Mouse (Mus musculus): Measurements from ENCODE around the gene Cpne8. TPM values are rescaled to one million over a fixed set of nuclear protein-coding genes. Genes with fewer than 3 reads are reported as not detected.

Cpne8 gene
- polyA plus RNA-seq, 1 experiment, result 21.4 TPM

DNA sequence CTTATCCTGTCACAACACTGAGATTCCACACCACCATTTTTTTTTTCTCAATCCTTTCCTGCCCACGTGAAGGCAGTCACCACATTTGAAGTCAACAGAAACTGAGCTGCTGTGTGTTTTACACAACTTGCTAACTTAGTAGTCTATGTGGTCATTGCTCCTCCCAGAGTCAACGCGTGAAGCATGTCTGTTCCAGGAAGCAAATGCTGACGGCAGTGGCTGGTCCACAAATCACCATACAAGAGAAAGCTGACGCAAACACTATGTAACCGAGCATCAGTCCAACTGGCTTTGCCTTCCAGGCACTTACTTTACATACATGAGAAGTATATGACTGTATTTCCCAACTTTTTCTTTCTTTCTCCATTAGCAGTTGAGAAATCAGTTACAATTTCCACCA lies 12.3 kb downstream of the Cpne8 start:
- no peak overlapping the region; the same call in 1 of the 2 replicates for H3K27ac ChIP-seq (ENCODE audit: insufficient read depth, low read length)
- no peaks in the 10 kb centered on the region; the same call in 1 of the 2 replicates for H3K4me1 ChIP-seq (ENCODE audit: control insufficient read depth, insufficient read depth, low read length)
- TF ChIP-seq POLR2A (IDR thresholded peaks at IDR 0.05; ENCODE audit: low read depth, low read length), result no peak
- TF ChIP-seq CTCF (IDR thresholded peaks at IDR 0.05; ENCODE audit: borderline replicate concordance, insufficient read depth, low read length), result no peak
- H3K4me3 ChIP-seq (ENCODE audit: insufficient read depth, low read length), result no peak overlapping the region

DNA sequence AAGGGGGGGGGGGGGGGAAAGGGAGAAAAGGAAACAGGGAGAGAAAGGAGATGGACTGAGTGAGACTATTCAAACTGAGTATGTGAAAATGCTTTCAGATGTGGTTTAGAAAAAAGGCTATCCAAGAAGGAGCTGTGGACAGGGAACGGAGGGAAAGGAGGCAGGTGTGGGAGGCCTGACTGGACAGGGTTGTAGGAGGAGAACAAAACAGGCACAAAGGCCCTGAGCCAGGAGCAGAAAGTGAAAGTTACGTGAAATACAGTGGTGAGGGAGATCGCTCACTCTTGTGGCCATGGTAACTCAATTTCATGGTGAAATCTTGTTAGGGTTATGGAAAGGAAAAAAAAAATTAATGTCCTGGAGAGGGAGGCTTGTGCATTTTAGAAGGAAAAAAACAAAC lies 14.6 kb downstream of the Cpne8 start:
- no peaks in the 10 kb centered on the region; the same call in 1 of the 2 replicates for H3K4me1 ChIP-seq (ENCODE audit: control insufficient read depth, insufficient read depth, low read length)
- no peak for TF ChIP-seq POLR2A (IDR thresholded peaks at IDR 0.05; ENCODE audit: low read depth, low read length)
- TF ChIP-seq CTCF (IDR thresholded peaks at IDR 0.05; ENCODE audit: borderline replicate concordance, insufficient read depth, low read length), result no peak
- no peak overlapping the region for H3K27ac ChIP-seq (ENCODE audit: insufficient read depth, low read length)
- H3K4me3 ChIP-seq (ENCODE audit: insufficient read depth, low read length), result no peak overlapping the region

DNA sequence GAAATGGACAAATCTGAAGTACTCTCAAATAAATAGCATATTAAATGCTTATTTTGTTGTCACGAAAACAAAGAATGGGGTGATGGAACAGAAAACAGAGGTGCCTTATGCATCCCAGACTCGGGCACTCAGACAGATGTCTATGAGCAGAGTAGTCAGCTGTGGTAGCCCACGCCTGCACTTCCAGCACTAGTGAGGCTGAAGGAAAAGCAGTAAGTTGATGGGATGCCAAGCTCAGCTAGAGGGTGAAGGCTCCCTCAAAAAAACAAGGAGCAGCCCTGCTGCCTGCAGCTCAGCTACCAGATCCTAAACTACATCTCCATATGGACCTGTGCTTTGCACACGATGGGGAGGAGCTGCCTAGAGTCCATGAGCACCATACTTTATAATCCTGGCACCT lies 15.6 kb downstream of the Cpne8 start:
- Histone ChIP-seq H3K4me1 (ENCODE audit: control insufficient read depth, insufficient read depth, low read length) (no peaks in the 10 kb centered on the region; the same call in 1 of the 2 replicates), H3K4me3 (ENCODE audit: insufficient read depth, low read length) (no peak overlapping the region), H3K27ac (ENCODE audit: insufficient read depth, low read length) (no peak overlapping the region)
- TF ChIP-seq POLR2A (IDR thresholded peaks at IDR 0.05; ENCODE audit: low read depth, low read length) (no peak), CTCF (IDR thresholded peaks at IDR 0.05; ENCODE audit: borderline replicate concordance, insufficient read depth, low read length) (no peak)

DNA sequence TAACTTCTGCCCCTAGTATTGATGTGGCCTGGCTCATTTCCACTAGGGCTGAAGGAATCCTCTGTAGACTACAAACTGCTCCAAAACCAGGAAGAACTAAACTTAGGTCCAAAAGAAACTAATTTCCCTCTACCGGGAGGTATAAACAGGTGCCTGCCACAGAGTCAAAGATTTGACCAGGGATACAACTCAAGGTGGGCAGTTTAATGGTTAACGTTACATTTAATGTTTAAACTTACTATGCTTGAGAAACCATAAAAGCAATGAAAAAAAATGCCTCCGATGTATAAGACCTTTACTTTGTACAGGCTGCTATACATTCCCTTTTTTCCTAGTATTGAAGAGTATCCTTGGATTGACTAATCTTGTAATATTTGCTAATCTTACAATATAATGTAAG lies 18.5 kb downstream of the Cpne8 start:
- no peak overlapping the region for H3K27ac ChIP-seq (ENCODE audit: insufficient read depth, low read length)
- no peak overlapping the region for H3K4me3 ChIP-seq (ENCODE audit: insufficient read depth, low read length)
- no peak for TF ChIP-seq CTCF (IDR thresholded peaks at IDR 0.05; ENCODE audit: borderline replicate concordance, insufficient read depth, low read length)
- no peak for TF ChIP-seq POLR2A (IDR thresholded peaks at IDR 0.05; ENCODE audit: low read depth, low read length)
- no peaks in the 10 kb centered on the region; the same call in 1 of the 2 replicates for H3K4me1 ChIP-seq (ENCODE audit: control insufficient read depth, insufficient read depth, low read length)

DNA sequence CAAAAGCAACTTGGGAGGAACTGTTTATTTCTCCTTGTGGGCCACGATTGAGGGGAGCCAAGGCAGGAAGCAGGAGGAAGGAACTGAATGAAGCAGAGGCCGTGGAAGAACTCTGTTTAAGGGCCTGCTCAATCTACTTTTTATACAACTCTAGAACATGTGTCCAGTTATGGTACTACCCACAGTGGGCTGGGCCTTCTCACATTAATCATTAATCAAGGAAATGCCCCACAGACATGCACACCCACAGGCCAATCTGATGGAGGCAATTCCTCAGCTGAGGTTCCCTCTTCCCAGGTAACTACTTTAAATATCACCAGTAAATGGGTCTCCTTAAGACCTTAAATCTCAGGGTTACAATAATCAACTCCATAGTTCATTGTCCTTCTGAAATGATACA lies 21.2 kb downstream of the Cpne8 start:
- Histone ChIP-seq H3K27ac (ENCODE audit: insufficient read depth, low read length) (no peak overlapping the region), H3K4me1 (ENCODE audit: control insufficient read depth, insufficient read depth, low read length) (no peaks in the 10 kb centered on the region), H3K4me3 (ENCODE audit: insufficient read depth, low read length) (no peak overlapping the region)
- TF ChIP-seq CTCF (IDR thresholded peaks at IDR 0.05; ENCODE audit: borderline replicate concordance, insufficient read depth, low read length) (no peak), POLR2A (IDR thresholded peaks at IDR 0.05; ENCODE audit: low read depth, low read length) (no peak)

DNA sequence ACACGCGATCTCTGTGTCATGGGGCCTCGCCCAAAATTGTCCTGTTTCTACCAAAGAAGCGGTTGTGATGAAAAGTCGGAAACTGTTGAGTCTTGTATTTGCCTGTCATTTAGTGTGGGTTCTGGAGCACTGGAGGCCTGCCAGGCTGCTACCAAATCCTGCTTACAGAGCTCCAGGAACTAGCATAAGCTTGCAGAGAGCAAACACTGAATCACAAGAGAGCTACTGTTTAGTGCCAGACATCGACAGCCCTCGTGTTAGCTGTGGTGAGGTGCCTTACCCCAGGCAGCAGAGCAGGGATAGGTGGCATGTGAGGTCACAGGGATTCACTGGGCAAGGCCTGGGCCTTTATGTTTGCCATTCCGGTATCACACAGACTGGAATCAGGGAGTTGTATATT lies 22.7 kb downstream of the Cpne8 start:
- H3K27ac ChIP-seq (ENCODE audit: insufficient read depth, low read length), result no peak overlapping the region
- H3K4me3 ChIP-seq (ENCODE audit: insufficient read depth, low read length), result no peak overlapping the region
- no peaks in the 10 kb centered on the region for H3K4me1 ChIP-seq (ENCODE audit: control insufficient read depth, insufficient read depth, low read length)

DNA sequence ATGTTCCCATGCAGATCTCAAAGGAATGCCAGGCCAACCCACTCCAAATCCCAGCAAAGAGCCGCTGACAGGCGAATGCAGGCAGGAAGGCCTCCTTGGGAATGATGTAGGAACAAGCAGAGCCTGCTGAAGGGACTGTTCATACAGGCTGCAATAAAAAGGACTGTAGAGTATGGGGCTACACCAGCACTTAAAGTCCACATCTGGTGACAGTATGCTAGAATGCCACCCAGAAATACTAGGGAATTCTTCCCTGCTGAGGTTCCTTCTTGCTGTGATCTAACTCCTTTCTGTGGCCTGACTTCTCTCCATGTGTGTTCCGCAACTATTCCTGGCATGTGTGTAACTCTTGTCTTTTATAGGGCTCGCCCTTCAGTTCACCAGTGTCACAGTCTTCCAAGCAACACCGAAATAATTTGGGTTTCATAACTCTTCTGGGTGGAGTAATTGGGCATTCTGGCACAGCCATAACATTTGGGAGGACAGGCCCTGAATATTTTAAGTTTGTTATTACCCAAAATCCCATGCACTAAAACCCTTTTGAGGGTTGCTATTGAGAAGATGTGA lies 32.1 kb downstream of the Cpne8 start:
- no peak overlapping the region for H3K27ac ChIP-seq (ENCODE audit: insufficient read depth, low read length)
- no peak overlapping the region for H3K4me3 ChIP-seq (ENCODE audit: insufficient read depth, low read length)
- TF ChIP-seq CTCF (IDR thresholded peaks at IDR 0.05; ENCODE audit: borderline replicate concordance, insufficient read depth, low read length) (no peak), POLR2A (IDR thresholded peaks at IDR 0.05; ENCODE audit: low read depth, low read length) (no peak)
- peaks cover 5% of the 10 kb centered on the region; the same call in 1 of the 2 replicates for H3K4me1 ChIP-seq (ENCODE audit: control insufficient read depth, insufficient read depth, low read length)

More for the DNA sequence above, 22.7 kb downstream of the Cpne8 start:
- TF ChIP-seq CTCF (IDR thresholded peaks at IDR 0.05; ENCODE audit: borderline replicate concordance, insufficient read depth, low read length), result no peak
- no peak for TF ChIP-seq POLR2A (IDR thresholded peaks at IDR 0.05; ENCODE audit: low read depth, low read length)

DNA sequence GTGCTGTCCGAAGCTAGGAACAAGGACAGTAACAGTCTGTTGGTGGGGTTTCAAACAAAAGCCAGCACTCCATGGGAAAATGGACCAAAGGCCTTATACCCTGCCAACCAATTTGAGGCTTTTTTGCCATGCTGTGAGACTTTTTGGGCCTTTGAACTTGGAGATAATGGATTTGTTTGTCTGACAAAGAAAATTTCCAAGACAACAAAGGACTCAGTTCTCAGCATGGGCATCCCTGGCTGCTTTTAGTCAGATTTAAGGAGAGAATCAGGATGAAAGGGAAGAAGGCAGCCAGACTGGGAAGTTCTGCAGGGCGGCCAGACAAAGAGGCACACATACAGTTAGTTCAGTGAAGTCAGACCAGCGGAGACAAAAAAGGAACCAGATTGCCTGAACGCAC lies 32.9 kb downstream of the Cpne8 start:
- Histone ChIP-seq H3K27ac (ENCODE audit: insufficient read depth, low read length) (no peak overlapping the region), H3K4me1 (ENCODE audit: control insufficient read depth, insufficient read depth, low read length) (peaks cover 5% of the 10 kb centered on the region; the same call in 1 of the 2 replicates), H3K4me3 (ENCODE audit: insufficient read depth, low read length) (no peak overlapping the region)
- TF ChIP-seq CTCF (IDR thresholded peaks at IDR 0.05; ENCODE audit: borderline replicate concordance, insufficient read depth, low read length), result no peak
- no peak for TF ChIP-seq POLR2A (IDR thresholded peaks at IDR 0.05; ENCODE audit: low read depth, low read length)

DNA sequence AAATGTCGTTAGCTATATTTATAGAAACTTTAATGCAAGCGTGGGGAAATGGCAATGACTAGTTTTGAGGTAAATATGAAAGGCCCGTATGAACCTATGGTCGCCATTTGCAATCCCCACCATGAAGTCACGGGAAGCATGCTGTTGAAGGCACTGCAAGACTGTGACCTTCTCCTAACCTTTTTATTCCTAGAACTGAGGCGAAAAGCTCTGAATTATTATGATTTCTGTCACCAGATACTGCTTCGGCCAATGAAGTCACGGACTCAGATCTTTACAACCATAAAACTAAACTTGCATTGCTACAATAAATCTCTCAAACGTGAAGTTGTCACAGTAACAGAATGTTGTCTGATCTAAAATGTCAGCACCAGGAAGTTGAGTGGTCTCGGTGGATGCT lies 33.4 kb downstream of the Cpne8 start:
- H3K4me3 ChIP-seq (ENCODE audit: insufficient read depth, low read length), result no peak overlapping the region
- TF ChIP-seq CTCF (IDR thresholded peaks at IDR 0.05; ENCODE audit: borderline replicate concordance, insufficient read depth, low read length) (no peak), POLR2A (IDR thresholded peaks at IDR 0.05; ENCODE audit: low read depth, low read length) (no peak)
- H3K27ac ChIP-seq (ENCODE audit: insufficient read depth, low read length), result no peak overlapping the region
- peaks cover 5% of the 10 kb centered on the region; the same call in 1 of the 2 replicates for H3K4me1 ChIP-seq (ENCODE audit: control insufficient read depth, insufficient read depth, low read length)

DNA sequence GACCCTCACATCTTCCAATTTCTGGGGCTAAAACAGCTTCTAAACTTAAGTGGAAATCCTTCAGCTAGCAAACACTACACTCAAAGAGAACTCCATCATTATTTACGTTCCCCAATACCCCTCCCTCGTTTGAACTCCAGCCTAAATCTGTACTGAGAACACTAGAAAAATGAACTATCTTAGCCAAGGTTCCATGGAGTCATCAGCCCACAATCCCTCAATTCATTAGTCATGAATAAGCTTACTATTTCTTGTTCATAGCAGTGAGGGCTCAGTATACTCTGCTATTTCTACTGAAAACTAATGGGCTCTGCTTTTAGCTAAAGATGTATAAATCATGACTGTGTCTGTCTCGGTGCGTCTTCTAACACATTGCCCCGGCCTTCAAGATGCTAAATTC lies 55.0 kb downstream of the Cpne8 start:
- H3K27ac ChIP-seq (ENCODE audit: insufficient read depth, low read length), result peak overlapping the region; percentile 42; the same call in 1 of the 2 replicates
- H3K4me1 ChIP-seq (ENCODE audit: control insufficient read depth, insufficient read depth, low read length), result peaks cover 2% of the 10 kb centered on the region; the same call in 1 of the 2 replicates
- TF ChIP-seq POLR2A (IDR thresholded peaks at IDR 0.05; ENCODE audit: low read depth, low read length) (no peak), CTCF (IDR thresholded peaks at IDR 0.05; ENCODE audit: borderline replicate concordance, insufficient read depth, low read length) (no peak)
- H3K4me3 ChIP-seq (ENCODE audit: insufficient read depth, low read length), result no peak overlapping the region

All from embryonic fibroblast, embryonic 13.5 days (primary cell).